Mouse (Mus musculus): ENCODE measurements around the gene Eva1c. TPM values are rescaled to one million over a fixed set of nuclear protein-coding genes. Genes with fewer than 3 reads are reported as not detected.

Eva1c gene
- total RNA-seq, 2 experiments from 2014 or later: 1.7 to 2.7 TPM

DNA sequence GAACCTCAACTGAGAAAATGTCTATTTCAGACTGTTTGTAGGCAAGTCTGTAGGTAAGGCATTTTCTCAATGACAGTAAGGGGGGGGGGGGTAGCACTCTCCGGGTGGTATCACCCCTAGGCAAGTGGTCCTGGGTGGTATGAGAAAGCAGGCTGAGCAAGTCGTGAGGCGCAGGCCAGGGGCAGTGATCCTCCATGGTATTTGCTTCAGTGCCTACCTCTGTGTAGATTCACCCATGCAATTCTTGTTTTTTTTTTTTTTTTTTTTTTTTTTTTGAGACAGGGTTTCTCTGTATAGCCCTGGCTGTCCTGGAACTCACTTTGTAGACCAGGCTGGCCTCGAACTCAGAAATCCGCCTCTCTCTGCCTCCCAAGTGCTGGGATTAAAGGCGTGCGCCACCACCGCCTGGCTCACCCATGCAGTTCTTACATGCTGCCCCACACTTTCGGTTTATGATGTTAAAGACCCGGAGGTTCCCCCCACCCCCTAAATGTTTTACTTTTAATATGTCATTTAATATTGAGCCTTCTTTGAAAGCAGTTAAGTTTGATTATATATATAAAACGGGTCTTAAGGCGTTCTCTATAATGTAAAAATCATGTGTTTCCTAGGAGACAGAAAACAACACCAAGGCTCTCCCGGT lies 107.1 kb downstream of the Eva1c start:
- intact Hi-C loops (cut with DNase I): no loop called here
- DNase-seq (ENCODE audit: extremely low spot score in 1 of 2, low spot score in 2 of 2): no peak
- peak overlapping the region; percentile 64 for H3K4me3 ChIP-seq
- no peak for TF ChIP-seq CTCF (IDR thresholded peaks at IDR 0.05)
- peak overlapping the region; percentile 93 for H3K27ac ChIP-seq

GRCm38 (mm10) chr16:90934193-90934686 lies 107.7 kb downstream of the Eva1c start:
- peak overlapping the region; percentile 93 for H3K27ac ChIP-seq
- no peak for TF ChIP-seq CTCF (IDR thresholded peaks at IDR 0.05)
- intact Hi-C loops (cut with DNase I): no loop called here
- H3K4me3 ChIP-seq: peak overlapping the region; percentile 64
- peak in 1 of 2 experiments; percentile 54 for DNase-seq (ENCODE audit: extremely low spot score in 1 of 2, low spot score in 2 of 2)

DNA sequence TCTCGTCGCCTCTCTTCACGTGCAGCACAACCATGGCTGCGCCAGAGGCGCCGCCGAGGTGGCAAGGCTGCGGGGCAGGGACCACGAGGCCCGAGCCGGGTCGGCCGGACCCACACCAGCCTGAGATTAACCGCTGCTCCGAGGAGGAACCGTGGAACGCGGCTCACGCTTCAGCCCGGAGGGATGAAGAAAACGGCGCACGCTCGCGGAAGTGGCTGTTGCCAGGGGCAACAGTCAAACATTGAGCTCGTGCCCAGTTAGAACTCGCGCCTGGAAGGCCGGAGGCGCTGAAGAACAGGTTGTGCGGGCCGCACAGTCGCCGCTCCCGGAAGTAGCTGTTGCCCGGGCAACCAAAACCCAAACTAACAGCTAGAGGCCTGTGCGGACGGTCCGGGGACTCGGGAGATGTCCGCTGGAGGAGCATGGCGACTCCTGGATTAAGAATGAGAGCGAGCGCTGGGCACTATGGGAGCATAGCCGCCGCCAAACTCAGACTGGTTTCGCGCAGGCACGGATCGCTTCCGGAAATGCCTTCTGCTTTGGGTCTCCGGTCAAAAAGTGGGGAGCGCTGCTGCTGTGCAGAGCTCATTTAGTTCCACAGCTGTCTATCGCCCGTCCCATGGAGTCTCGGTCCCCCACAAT lies 108.3 kb downstream of the Eva1c start, which contains the start of gene Cfap298:
Gene Cfap298 (minus strand): TSS at position 428 of the 642 bp plus-strand sequence.
- TF ChIP-seq CTCF (IDR thresholded peaks at IDR 0.05): no peak
- peak; percentile 91 to 95 for DNase-seq (ENCODE audit: extremely low spot score in 1 of 2, low spot score in 2 of 2)
- peak within 1 kb of the TSS; percentile 93 for H3K27ac ChIP-seq
- H3K4me3 ChIP-seq: peak within 1 kb of the TSS; percentile 64
- intact Hi-C loops (cut with DNase I): no loop called here

GRCm38 (mm10) chr16:90941246-90941645 lies 114.7 kb downstream of the Eva1c start:
- Histone ChIP-seq H3K27ac (no peak overlapping the region), H3K4me3 (no peak overlapping the region)
- DNase-seq (ENCODE audit: extremely low spot score in 1 of 2, low spot score in 2 of 2): no peak
- intact Hi-C loops (cut with DNase I): no loop called here
- no peak for TF ChIP-seq CTCF (IDR thresholded peaks at IDR 0.05)

GRCm38 (mm10) chr16:90946977-90947376 lies 120.5 kb downstream of the Eva1c start:
- TF ChIP-seq CTCF (IDR thresholded peaks at IDR 0.05): no peak
- DNase-seq (ENCODE audit: extremely low spot score in 1 of 2, low spot score in 2 of 2): peak in 1 of 2 experiments; percentile 7
- intact Hi-C loops (cut with DNase I): no loop called here
- Histone ChIP-seq H3K4me3 (no peak overlapping the region), H3K27ac (no peak overlapping the region)

DNA sequence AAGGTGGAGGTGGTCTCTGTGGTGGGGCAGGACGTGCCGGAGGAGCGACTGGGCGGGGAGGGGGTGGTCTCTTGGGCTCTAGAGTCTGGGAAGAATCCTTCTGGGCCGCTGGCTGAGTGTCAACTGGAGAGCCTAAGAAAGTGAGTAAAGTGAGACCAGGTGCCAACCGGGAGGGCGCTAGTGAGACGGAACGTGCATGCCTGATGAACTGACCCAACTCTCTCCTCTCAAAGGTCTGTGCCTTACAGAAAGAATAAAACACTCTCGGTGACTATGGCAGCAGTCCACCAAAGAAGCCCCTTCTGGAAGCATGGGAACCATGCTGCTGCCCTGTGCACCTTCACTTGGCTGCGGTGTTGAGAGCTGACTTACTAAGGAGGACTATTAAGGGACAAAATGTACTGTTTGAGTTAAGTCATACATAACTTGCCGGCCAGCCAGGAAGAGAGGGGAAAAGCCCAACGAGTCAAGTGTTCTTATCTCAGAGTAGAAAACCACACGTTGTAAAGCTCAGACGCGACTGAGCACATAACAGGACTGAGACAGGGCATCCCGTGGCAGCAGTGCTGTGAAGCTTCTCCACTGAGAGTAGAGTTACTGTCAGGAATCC lies 123.9 kb downstream of the Eva1c start:
- Histone ChIP-seq H3K4me3 (no peak overlapping the region), H3K27ac (no peak overlapping the region)
- intact Hi-C loops (cut with DNase I): loop anchor here (5.0 kb wide), 1 partner anchor 122 kb away; no protein-coding TSS in a partner anchor
- no peak for TF ChIP-seq CTCF (IDR thresholded peaks at IDR 0.05)
- no peak for DNase-seq (ENCODE audit: extremely low spot score in 1 of 2, low spot score in 2 of 2)

DNA sequence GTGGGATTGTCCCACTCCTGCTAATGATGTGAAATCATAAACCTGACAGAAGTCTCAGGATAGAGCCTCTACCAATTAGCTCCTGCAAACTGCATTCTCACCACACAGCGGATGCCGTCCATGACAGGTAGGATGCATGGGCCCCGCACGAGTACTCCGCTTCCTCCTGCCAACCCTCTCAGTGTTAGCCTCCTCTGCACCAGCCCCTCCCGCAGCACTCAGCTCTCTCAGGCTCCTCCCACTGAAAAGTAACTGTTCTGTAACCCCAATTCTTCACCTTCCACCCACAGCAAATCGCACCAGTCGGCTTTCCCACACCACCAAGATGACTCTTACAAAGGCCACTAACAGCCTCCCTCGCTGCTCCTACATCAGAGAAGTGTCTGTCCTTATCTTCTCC lies 126.6 kb downstream of the Eva1c start:
- intact Hi-C loops (cut with DNase I): loop anchor here (5.0 kb wide), 1 partner anchor 119 kb away; no protein-coding TSS in a partner anchor
- Histone ChIP-seq H3K4me3 (no peak overlapping the region), H3K27ac (no peak overlapping the region)
- TF ChIP-seq CTCF (IDR thresholded peaks at IDR 0.05): no peak
- no peak for DNase-seq (ENCODE audit: extremely low spot score in 1 of 2, low spot score in 2 of 2)

DNA sequence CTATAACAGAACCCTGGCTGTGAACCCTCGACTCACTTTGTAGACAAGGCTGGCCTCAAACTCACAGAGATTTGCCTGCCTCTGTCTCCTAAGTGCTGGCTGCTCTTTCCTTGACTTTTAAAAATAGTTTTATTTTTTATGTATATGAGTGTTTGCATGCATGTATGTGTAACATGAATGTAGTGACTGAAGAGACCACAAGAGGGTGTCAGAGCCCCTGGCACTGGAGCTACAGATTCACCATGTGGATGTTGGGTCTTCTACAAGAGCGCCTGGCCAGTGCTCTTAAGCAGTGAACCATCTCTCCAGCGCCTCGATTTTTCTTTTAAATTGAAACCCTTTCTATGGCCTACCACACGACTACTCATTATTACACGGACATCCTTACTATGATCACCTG lies 127.3 kb downstream of the Eva1c start:
- intact Hi-C loops (cut with DNase I): loop anchor here (5.0 kb wide), 1 partner anchor 119 kb away; no protein-coding TSS in a partner anchor
- Histone ChIP-seq H3K27ac (no peak overlapping the region), H3K4me3 (no peak overlapping the region)
- peak; percentile 8 for TF ChIP-seq CTCF (IDR thresholded peaks at IDR 0.05)
- no peak for DNase-seq (ENCODE audit: extremely low spot score in 1 of 2, low spot score in 2 of 2)

Small RNA genes lying within 50 kb of the gene (microRNA-seq; reads per million reads assigned to microRNA genes)
- 0 reads per million in 2 experiments for gene Gm22933

Other genes with a start within 250 kb of the Eva1c start
- 1 to 10 TPM; 5.4 to 8.2 TPM for gene Mis18a, start 99.3 kb upstream of the Eva1c start, total RNA-seq (2021)
- under 1 TPM in 1 of 2 experiments, not detected in 1; 0.47 TPM for gene Mrap, start 88.5 kb upstream of the Eva1c start, total RNA-seq (2021)
- gene Urb1, start 16.3 kb upstream of the Eva1c start, total RNA-seq (2021): 10 to 100 TPM; 15.8 to 21.3 TPM
- gene Cfap298, start 108.4 kb downstream of the Eva1c start, total RNA-seq (2021): 10 to 100 TPM; 40.6 to 42.1 TPM
- gene Synj1, start 184.6 kb downstream of the Eva1c start, total RNA-seq (2021): 100 to 1,000 TPM; 339 TPM
- 10 to 100 TPM; 66.1 to 76.5 TPM for gene Paxbp1, start 217.8 kb downstream of the Eva1c start, total RNA-seq (2021)

All from left cerebral cortex, adult 2 months (tissue).